Mouse (Mus musculus): ENCODE data around the gene Gm27021. TPM values are rescaled to one million over a fixed set of nuclear protein-coding genes. Genes with fewer than 3 reads are reported as not detected.

Gene Gm27021
- polyA plus RNA-seq, 1 experiment from 2014 or later, result 1.9 TPM

DNA sequence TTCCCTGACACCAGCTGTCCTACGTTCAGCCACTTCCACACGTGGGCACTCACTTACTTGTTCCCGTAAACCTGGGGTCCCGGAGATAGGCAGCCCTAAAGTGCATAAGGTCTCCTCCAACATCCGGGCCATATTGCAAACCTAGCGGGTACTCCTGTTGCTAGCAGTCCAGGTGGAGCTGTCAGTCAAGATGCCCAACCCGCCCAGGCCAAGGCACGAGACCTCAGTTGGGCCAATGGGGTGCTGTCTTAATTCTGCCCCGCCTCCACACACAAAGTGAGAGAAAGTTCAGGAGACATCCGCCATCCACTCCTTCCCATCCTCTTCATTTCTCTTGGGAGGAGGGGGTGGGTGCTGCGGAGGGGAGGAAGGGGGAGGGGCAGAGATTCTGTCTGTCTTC, 41.4 kb downstream of the Gm27021 start:
- Histone ChIP-seq H3K9me3 (ENCODE audit: control insufficient read depth) (no peaks in the 10 kb centered on the region), H3K27ac (ENCODE audit: low read depth, low read length) (no peak overlapping the region), H3K4me2 (replicated peaks; ENCODE audit: low read depth) (no peak overlapping the region), H3K9ac (ENCODE audit: low read depth, low read length) (no peak overlapping the region), H3K4me1 (replicated peaks; ENCODE audit: control insufficient read depth, insufficient read depth, low read length) (no peaks in the 10 kb centered on the region), H3K4me3 (ENCODE audit: low read depth, low read length) (no peak overlapping the region), H3K27me3 (replicated peaks; ENCODE audit: control insufficient read depth, insufficient read depth, low read length) (no peaks in the 10 kb centered on the region), H3K36me3 (ENCODE audit: control insufficient read depth, insufficient read depth) (no peaks in the 10 kb centered on the region)
- ATAC-seq, result no peak
- WGBS, result 66% methylated on average over 11 of the region's 11 CpGs
- TF ChIP-seq CTCF (IDR thresholded peaks at IDR 0.05; ENCODE audit: low read depth), result no peak

GRCm38 (mm10) chr8:120623608-120624007, 44.3 kb downstream of the Gm27021 start:
- Histone ChIP-seq H3K36me3 (ENCODE audit: control insufficient read depth, insufficient read depth) (no peaks in the 10 kb centered on the region), H3K9ac (ENCODE audit: low read depth, low read length) (no peak overlapping the region), H3K4me3 (ENCODE audit: low read depth, low read length) (no peak overlapping the region), H3K27ac (ENCODE audit: low read depth, low read length) (no peak overlapping the region), H3K4me1 (replicated peaks; ENCODE audit: control insufficient read depth, insufficient read depth, low read length) (no peaks in the 10 kb centered on the region), H3K27me3 (replicated peaks; ENCODE audit: control insufficient read depth, insufficient read depth, low read length) (no peaks in the 10 kb centered on the region), H3K9me3 (ENCODE audit: control insufficient read depth) (no peaks in the 10 kb centered on the region), H3K4me2 (replicated peaks; ENCODE audit: low read depth) (no peak overlapping the region)
- ATAC-seq, result no peak
- 47% methylated on average over 2 of the region's 2 CpGs for WGBS
- TF ChIP-seq CTCF (IDR thresholded peaks at IDR 0.05; ENCODE audit: low read depth), result no peak

GRCm38 (mm10) chr8:120622161-120622560, 45.7 kb downstream of the Gm27021 start:
- WGBS, result 67% methylated on average over 14 of the region's 14 CpGs
- no peaks in the 10 kb centered on the region for H3K36me3 ChIP-seq (ENCODE audit: control insufficient read depth, insufficient read depth)
- no peak overlapping the region for H3K4me3 ChIP-seq (ENCODE audit: low read depth, low read length)
- no peak for ATAC-seq
- H3K4me1 ChIP-seq (replicated peaks; ENCODE audit: control insufficient read depth, insufficient read depth, low read length), result no peaks in the 10 kb centered on the region
- H3K9me3 ChIP-seq (ENCODE audit: control insufficient read depth), result no peaks in the 10 kb centered on the region
- no peak overlapping the region for H3K4me2 ChIP-seq (replicated peaks; ENCODE audit: low read depth)
- no peak overlapping the region for H3K9ac ChIP-seq (ENCODE audit: low read depth, low read length)
- no peaks in the 10 kb centered on the region for H3K27me3 ChIP-seq (replicated peaks; ENCODE audit: control insufficient read depth, insufficient read depth, low read length)
- TF ChIP-seq CTCF (IDR thresholded peaks at IDR 0.05; ENCODE audit: low read depth), result no peak
- H3K27ac ChIP-seq (ENCODE audit: low read depth, low read length), result no peak overlapping the region

DNA sequence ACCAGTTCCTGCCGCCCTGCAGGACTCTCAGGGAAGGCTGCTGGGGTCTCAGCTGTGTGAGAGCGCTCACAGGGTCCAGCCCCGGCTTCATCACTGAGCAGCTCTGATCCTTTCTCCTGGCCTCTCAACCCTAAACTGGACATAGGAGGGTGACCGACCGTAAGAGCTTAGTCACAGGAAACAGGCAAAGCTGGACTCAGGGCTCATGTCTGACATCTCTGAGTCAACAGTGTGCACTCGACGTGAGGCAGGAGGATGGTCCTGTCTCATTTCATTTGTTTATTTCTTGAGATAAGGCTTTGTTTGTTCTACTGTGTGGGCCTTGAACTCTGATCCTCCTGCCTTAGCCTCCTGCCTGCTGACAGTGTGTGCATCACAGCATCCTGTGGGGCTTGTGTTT, 47.4 kb downstream of the Gm27021 start:
- no peaks in the 10 kb centered on the region for H3K36me3 ChIP-seq (ENCODE audit: control insufficient read depth, insufficient read depth)
- no peak overlapping the region for H3K4me3 ChIP-seq (ENCODE audit: low read depth, low read length)
- H3K9ac ChIP-seq (ENCODE audit: low read depth, low read length), result no peak overlapping the region
- no peaks in the 10 kb centered on the region for H3K9me3 ChIP-seq (ENCODE audit: control insufficient read depth)
- ATAC-seq, result no peak
- H3K4me2 ChIP-seq (replicated peaks; ENCODE audit: low read depth), result no peak overlapping the region
- WGBS, result 44% methylated on average over 7 of the region's 7 CpGs
- no peaks in the 10 kb centered on the region for H3K4me1 ChIP-seq (replicated peaks; ENCODE audit: control insufficient read depth, insufficient read depth, low read length)
- no peaks in the 10 kb centered on the region for H3K27me3 ChIP-seq (replicated peaks; ENCODE audit: control insufficient read depth, insufficient read depth, low read length)
- H3K27ac ChIP-seq (ENCODE audit: low read depth, low read length), result no peak overlapping the region
- TF ChIP-seq CTCF (IDR thresholded peaks at IDR 0.05; ENCODE audit: low read depth), result no peak

DNA sequence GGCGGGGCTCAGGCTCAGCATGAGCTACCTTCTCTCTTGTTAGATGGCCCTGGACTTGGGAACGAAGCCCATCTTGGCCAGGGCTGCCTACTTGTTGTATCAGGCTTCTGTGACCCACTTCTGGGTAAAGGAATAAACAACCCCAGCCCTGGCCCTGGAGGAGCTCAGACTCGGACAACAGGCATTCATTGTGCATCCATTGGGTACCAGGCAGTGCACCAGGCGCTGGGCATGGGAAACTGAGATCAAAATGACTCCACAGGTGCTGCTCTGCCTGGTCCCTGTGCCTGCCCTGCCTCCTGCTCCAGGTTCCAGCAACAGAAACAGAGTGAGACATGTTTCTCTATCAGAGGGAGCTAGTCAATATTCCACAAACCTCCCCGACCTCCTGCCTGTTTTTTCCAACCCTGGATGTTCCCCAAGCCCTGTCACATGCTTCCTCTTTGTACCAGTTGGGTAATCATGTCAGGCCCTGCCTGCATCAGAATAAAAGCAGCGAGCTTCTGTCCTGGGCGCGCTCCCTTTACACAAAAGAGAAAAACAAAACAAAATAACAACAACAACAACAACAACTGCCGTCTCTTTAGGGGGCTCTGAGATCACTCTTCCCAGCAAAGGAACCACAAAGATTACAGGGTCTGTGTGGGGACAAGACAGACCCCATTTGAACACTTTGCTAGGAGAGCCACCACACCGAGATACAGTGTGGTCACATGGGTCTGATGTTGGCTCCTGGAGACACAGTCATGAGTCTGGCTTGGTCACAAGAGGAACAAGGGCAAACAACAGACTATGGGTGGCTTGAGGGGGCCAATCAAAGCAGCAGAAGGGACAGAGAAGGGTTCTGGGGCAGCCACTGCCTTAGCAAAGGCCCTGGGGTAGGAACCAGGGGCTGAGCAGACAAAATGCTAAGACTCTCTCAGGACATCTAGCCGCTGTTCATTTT, 48.4 kb downstream of the Gm27021 start:
- H3K36me3 ChIP-seq (ENCODE audit: control insufficient read depth, insufficient read depth), result no peaks in the 10 kb centered on the region
- no peak for TF ChIP-seq CTCF (IDR thresholded peaks at IDR 0.05; ENCODE audit: low read depth)
- WGBS, result 74% methylated on average over 11 of the region's 11 CpGs
- H3K4me3 ChIP-seq (ENCODE audit: low read depth, low read length), result no peak overlapping the region
- no peaks in the 10 kb centered on the region for H3K9me3 ChIP-seq (ENCODE audit: control insufficient read depth)
- no peak overlapping the region for H3K27ac ChIP-seq (ENCODE audit: low read depth, low read length)
- H3K4me2 ChIP-seq (replicated peaks; ENCODE audit: low read depth), result no peak overlapping the region
- no peaks in the 10 kb centered on the region for H3K27me3 ChIP-seq (replicated peaks; ENCODE audit: control insufficient read depth, insufficient read depth, low read length)
- no peaks in the 10 kb centered on the region for H3K4me1 ChIP-seq (replicated peaks; ENCODE audit: control insufficient read depth, insufficient read depth, low read length)
- no peak overlapping the region for H3K9ac ChIP-seq (ENCODE audit: low read depth, low read length)
- ATAC-seq, result no peak

- Histone ChIP-seq H3K27ac (ENCODE audit: low read depth, low read length) (no peak overlapping the region), H3K4me3 (ENCODE audit: low read depth, low read length) (no peak overlapping the region), H3K4me1 (replicated peaks; ENCODE audit: control insufficient read depth, insufficient read depth, low read length) (no peaks in the 10 kb centered on the region), H3K4me2 (replicated peaks; ENCODE audit: low read depth) (no peak overlapping the region), H3K27me3 (replicated peaks; ENCODE audit: control insufficient read depth, insufficient read depth, low read length) (no peaks in the 10 kb centered on the region), H3K36me3 (ENCODE audit: control insufficient read depth, insufficient read depth) (no peaks in the 10 kb centered on the region), H3K9ac (ENCODE audit: low read depth, low read length) (no peak overlapping the region), H3K9me3 (ENCODE audit: control insufficient read depth) (no peaks in the 10 kb centered on the region)
- peak; percentile 92 for TF ChIP-seq CTCF (IDR thresholded peaks at IDR 0.05; ENCODE audit: low read depth)
- WGBS, result 3% methylated on average over 6 of the region's 6 CpGs
- ATAC-seq, result peak; percentile 51; the same call in 1 of the 2 replicates
These were observed 49.8 kb downstream of the Gm27021 start for GRCm38 (mm10) chr8:120618110-120618509.

All from intestine, postnatal 0 days (tissue).